Mouse (Mus musculus): ENCODE data around the gene Syp. TPM values are rescaled to one million over a fixed set of nuclear protein-coding genes. Genes with fewer than 3 reads are reported as not detected.

Gene Syp
- polyA plus RNA-seq, 1 experiment from 2014 or later, result 5.2 TPM

DNA sequence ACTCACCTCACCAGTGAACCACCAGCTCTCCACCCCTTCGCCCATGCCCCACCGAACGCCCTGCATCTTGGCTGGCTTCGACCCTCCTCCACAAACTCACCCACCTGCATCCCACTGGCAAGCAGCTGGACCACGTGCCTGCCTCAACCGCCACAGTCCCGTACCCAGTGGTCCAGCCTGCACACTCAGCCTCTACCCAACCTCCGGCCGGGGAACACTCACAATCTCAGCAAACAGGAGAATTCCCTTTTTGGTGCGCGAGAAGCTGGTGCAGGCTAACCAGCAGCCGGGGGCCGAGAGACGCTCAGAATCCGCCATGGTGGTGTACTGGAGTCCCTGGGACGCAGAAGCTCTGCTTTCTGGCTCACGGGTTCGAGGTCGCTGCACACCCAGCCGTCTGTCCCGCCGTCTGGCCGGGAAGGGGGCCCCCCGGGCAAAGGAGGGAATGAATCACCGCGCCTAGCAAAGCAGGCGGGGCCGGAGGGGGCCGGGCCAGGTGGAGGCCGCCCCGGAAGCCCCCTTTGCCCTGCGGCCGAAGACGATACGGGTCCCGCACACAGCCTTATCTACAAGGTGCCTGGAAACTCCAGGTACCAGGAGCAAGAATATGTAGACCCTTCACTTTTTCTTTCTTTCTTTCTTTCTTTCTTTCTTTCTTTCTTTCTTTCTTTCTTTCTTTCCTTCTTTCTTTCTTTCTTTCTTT is 32.8 kb downstream of the Syp start, which contains the start of gene Plp2:
Gene Plp2, minus strand, starts transcription at position 470 of the 703 bp plus-strand sequence.
- H3K36me3 ChIP-seq (ENCODE audit: control insufficient read depth, insufficient read depth, low read length), result peaks cover 3% of the 10 kb centered on the region; the same call in 1 of the 2 replicates
- H3K4me3 ChIP-seq (ENCODE audit: low read depth, low read length), result peak within 1 kb of the TSS; percentile 43
- peak within 1 kb of the TSS; percentile 44 for H3K4me2 ChIP-seq (replicated peaks; ENCODE audit: low read depth, low read length)
- WGBS, result 21% methylated on average over 30 of the region's 36 CpGs
- H3K27me3 ChIP-seq (ENCODE audit: control insufficient read depth, insufficient read depth, low read length), result no peaks in the 10 kb centered on the region
- ATAC-seq (ENCODE audit: insufficient number of reproducible peaks, insufficient read depth, low FRiP score, low read depth), result peak; percentile 43
- peak within 1 kb of the TSS; percentile 85 for H3K27ac ChIP-seq (ENCODE audit: low read length)
- peak within 1 kb of the TSS; percentile 48; the same call in 1 of the 2 replicates for H3K9ac ChIP-seq (replicated peaks; ENCODE audit: low read depth, low read length)
- H3K9me3 ChIP-seq (ENCODE audit: control insufficient read depth, low read depth, low read length), result no peaks in the 10 kb centered on the region
- H3K4me1 ChIP-seq (ENCODE audit: control insufficient read depth, insufficient read depth, low read length), result peaks cover 6% of the 10 kb centered on the region; the same call in 1 of the 2 replicates

GRCm38 (mm10) chrX:7672739-7673138 is 34.5 kb downstream of the Syp start:
- no peak overlapping the region; the same call in 1 of the 2 replicates for H3K27ac ChIP-seq (ENCODE audit: low read length)
- 42% methylated on average over 6 of the region's 6 CpGs for WGBS
- no peak overlapping the region for H3K4me2 ChIP-seq (replicated peaks; ENCODE audit: low read depth, low read length)
- H3K4me3 ChIP-seq (ENCODE audit: low read depth, low read length), result no peak overlapping the region
- no peaks in the 10 kb centered on the region for H3K36me3 ChIP-seq (ENCODE audit: control insufficient read depth, insufficient read depth, low read length)
- no peaks in the 10 kb centered on the region for H3K9me3 ChIP-seq (ENCODE audit: control insufficient read depth, low read depth, low read length)
- no peaks in the 10 kb centered on the region for H3K27me3 ChIP-seq (ENCODE audit: control insufficient read depth, insufficient read depth, low read length)
- no peak overlapping the region for H3K9ac ChIP-seq (replicated peaks; ENCODE audit: low read depth, low read length)
- ATAC-seq (ENCODE audit: insufficient number of reproducible peaks, insufficient read depth, low FRiP score, low read depth), result no peak
- H3K4me1 ChIP-seq (ENCODE audit: control insufficient read depth, insufficient read depth, low read length), result peaks cover 6% of the 10 kb centered on the region; the same call in 1 of the 2 replicates

- peak overlapping the region; percentile 18; the same call in 1 of the 2 replicates for H3K4me3 ChIP-seq (ENCODE audit: low read depth, low read length)
- WGBS, result 23% methylated on average over 12 of the region's 12 CpGs
- H3K27me3 ChIP-seq (ENCODE audit: control insufficient read depth, insufficient read depth, low read length), result no peaks in the 10 kb centered on the region
- peak; percentile 30 for ATAC-seq (ENCODE audit: insufficient number of reproducible peaks, insufficient read depth, low FRiP score, low read depth)
- H3K4me2 ChIP-seq (replicated peaks; ENCODE audit: low read depth, low read length), result peak overlapping the region; percentile 42
- no peaks in the 10 kb centered on the region for H3K36me3 ChIP-seq (ENCODE audit: control insufficient read depth, insufficient read depth, low read length)
- H3K9me3 ChIP-seq (ENCODE audit: control insufficient read depth, low read depth, low read length), result no peaks in the 10 kb centered on the region
- H3K9ac ChIP-seq (replicated peaks; ENCODE audit: low read depth, low read length), result no peak overlapping the region
- H3K4me1 ChIP-seq (ENCODE audit: control insufficient read depth, insufficient read depth, low read length), result peaks cover 6% of the 10 kb centered on the region; the same call in 1 of the 2 replicates
- peak overlapping the region; percentile 86 for H3K27ac ChIP-seq (ENCODE audit: low read length)
Observed at GRCm38 (mm10) chrX:7673578-7674281, 35.5 kb downstream of the Syp start.

GRCm38 (mm10) chrX:7674284-7675000 is 36.2 kb downstream of the Syp start:
- 22% methylated on average over 28 of the region's 28 CpGs for WGBS

GRCm38 (mm10) chrX:7675001-7675380 is 36.7 kb downstream of the Syp start:
- 31% methylated on average over 10 of the region's 10 CpGs for WGBS
- H3K27ac ChIP-seq (ENCODE audit: low read length), result peak overlapping the region; percentile 86; the same call in 1 of the 2 replicates
- no peaks in the 10 kb centered on the region for H3K27me3 ChIP-seq (ENCODE audit: control insufficient read depth, insufficient read depth, low read length)
- H3K4me2 ChIP-seq (replicated peaks; ENCODE audit: low read depth, low read length), result peak overlapping the region; percentile 42
- ATAC-seq (ENCODE audit: insufficient number of reproducible peaks, insufficient read depth, low FRiP score, low read depth), result no peak
- H3K4me1 ChIP-seq (ENCODE audit: control insufficient read depth, insufficient read depth, low read length), result peaks cover 6% of the 10 kb centered on the region; the same call in 1 of the 2 replicates
- no peaks in the 10 kb centered on the region for H3K36me3 ChIP-seq (ENCODE audit: control insufficient read depth, insufficient read depth, low read length)
- no peak overlapping the region for H3K9ac ChIP-seq (replicated peaks; ENCODE audit: low read depth, low read length)
- no peaks in the 10 kb centered on the region for H3K9me3 ChIP-seq (ENCODE audit: control insufficient read depth, low read depth, low read length)
- peak overlapping the region; percentile 18; the same call in 1 of the 2 replicates for H3K4me3 ChIP-seq (ENCODE audit: low read depth, low read length)

More at GRCm38 (mm10) chrX:7674284-7675000, 36.2 kb downstream of the Syp start:
- no peak overlapping the region for H3K9ac ChIP-seq (replicated peaks; ENCODE audit: low read depth, low read length)
- peak; percentile 17; the same call in 1 of the 2 replicates for ATAC-seq (ENCODE audit: insufficient number of reproducible peaks, insufficient read depth, low FRiP score, low read depth)
- no peaks in the 10 kb centered on the region for H3K9me3 ChIP-seq (ENCODE audit: control insufficient read depth, low read depth, low read length)
- H3K27ac ChIP-seq (ENCODE audit: low read length), result peak overlapping the region; percentile 86
- peaks cover 6% of the 10 kb centered on the region; the same call in 1 of the 2 replicates for H3K4me1 ChIP-seq (ENCODE audit: control insufficient read depth, insufficient read depth, low read length)
- peak overlapping the region; percentile 18; the same call in 1 of the 2 replicates for H3K4me3 ChIP-seq (ENCODE audit: low read depth, low read length)
- H3K27me3 ChIP-seq (ENCODE audit: control insufficient read depth, insufficient read depth, low read length), result no peaks in the 10 kb centered on the region
- H3K36me3 ChIP-seq (ENCODE audit: control insufficient read depth, insufficient read depth, low read length), result no peaks in the 10 kb centered on the region
- peak overlapping the region; percentile 42 for H3K4me2 ChIP-seq (replicated peaks; ENCODE audit: low read depth, low read length)

DNA sequence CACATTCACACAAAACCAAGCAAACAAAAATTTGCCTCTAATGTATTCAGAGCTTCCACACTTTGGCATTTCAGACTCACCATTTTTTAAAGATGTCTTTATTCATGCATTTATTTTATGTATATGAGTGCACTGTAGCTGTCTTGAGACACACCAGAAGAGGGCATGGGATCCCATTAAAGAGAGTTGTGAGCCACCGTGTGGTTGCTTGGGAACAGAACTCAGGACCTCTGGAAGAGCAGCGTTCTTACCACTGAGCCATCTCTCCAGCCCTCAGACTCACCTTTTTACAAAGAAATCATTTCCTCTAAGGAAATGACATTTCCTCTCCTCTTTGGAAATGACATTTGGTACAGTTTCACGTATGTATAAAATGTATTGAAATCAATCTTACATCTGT is 40.7 kb downstream of the Syp start:
- H3K36me3 ChIP-seq (ENCODE audit: control insufficient read depth, insufficient read depth, low read length), result no peaks in the 10 kb centered on the region
- no peak overlapping the region for H3K4me2 ChIP-seq (replicated peaks; ENCODE audit: low read depth, low read length)
- H3K27ac ChIP-seq (ENCODE audit: low read length), result no peak overlapping the region
- H3K4me3 ChIP-seq (ENCODE audit: low read depth, low read length), result no peak overlapping the region
- no peaks in the 10 kb centered on the region for H3K27me3 ChIP-seq (ENCODE audit: control insufficient read depth, insufficient read depth, low read length)
- H3K9me3 ChIP-seq (ENCODE audit: control insufficient read depth, low read depth, low read length), result no peaks in the 10 kb centered on the region
- WGBS, result 50% methylated on average over 3 of the region's 3 CpGs
- no peak overlapping the region for H3K9ac ChIP-seq (replicated peaks; ENCODE audit: low read depth, low read length)
- ATAC-seq (ENCODE audit: insufficient number of reproducible peaks, insufficient read depth, low FRiP score, low read depth), result no peak
- H3K4me1 ChIP-seq (ENCODE audit: control insufficient read depth, insufficient read depth, low read length), result 0 out of 2 replicates have a peak, but pooled peaks cover 2% of the 10 kb centered on the region

GRCm38 (mm10) chrX:7679405-7680056 is 41.3 kb downstream of the Syp start:
- H3K36me3 ChIP-seq (ENCODE audit: control insufficient read depth, insufficient read depth, low read length), result no peaks in the 10 kb centered on the region
- no peak overlapping the region for H3K27ac ChIP-seq (ENCODE audit: low read length)
- peak overlapping the region; percentile 43 for H3K4me2 ChIP-seq (replicated peaks; ENCODE audit: low read depth, low read length)
- peak; percentile 95 for ATAC-seq (ENCODE audit: insufficient number of reproducible peaks, insufficient read depth, low FRiP score, low read depth)
- 18% methylated on average over 27 of the region's 27 CpGs for WGBS
- H3K27me3 ChIP-seq (ENCODE audit: control insufficient read depth, insufficient read depth, low read length), result no peaks in the 10 kb centered on the region
- no peak overlapping the region for H3K9ac ChIP-seq (replicated peaks; ENCODE audit: low read depth, low read length)
- no peaks in the 10 kb centered on the region for H3K9me3 ChIP-seq (ENCODE audit: control insufficient read depth, low read depth, low read length)
- H3K4me3 ChIP-seq (ENCODE audit: low read depth, low read length), result peak overlapping the region; percentile 15
- 0 out of 2 replicates have a peak, but pooled peaks cover 2% of the 10 kb centered on the region for H3K4me1 ChIP-seq (ENCODE audit: control insufficient read depth, insufficient read depth, low read length)

All from stomach, embryonic 14.5 days (tissue).